Mouse (Mus musculus) cerebellum, postnatal 36 days (tissue): ENCODE results near the gene 4932414N04Rik.
A peak's percentile ranks its signal among the peaks of the same experiment; 100 is the strongest.
"Not testable (repeated sequence)": the region's sequence is repeated elsewhere in the genome, so short reads cannot be mapped to it uniquely, and the experiment has no call there.

Source experiments
- DNase-seq, 2 experiments: peaks; one replicate each; pipeline ENCODE4 v3.0.0; 2021 to 2022; ENCODE audit warnings: mixed read lengths in 2 of 2

The 4932414N04Rik gene

DNA sequence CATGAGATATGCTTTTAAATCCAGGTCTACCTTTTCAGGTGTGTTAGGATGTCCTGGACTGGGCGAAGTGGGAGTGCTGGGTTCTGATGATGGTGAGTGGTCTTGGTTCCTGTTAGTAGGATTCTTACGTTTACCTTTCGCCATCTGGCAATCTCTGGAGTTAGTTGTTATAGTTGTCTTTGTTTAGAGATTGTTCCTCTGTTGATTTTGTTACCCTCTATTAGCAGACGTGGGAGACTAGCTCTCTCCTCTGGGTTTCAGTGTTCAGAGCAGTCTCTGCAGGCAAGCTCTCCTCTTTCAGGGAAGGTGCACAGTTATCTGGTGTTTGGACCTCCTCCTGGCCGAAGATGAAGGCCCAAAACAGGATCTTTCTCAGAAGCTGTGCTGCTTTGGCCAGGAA lies at the start of gene 4932414N04Rik:
Gene 4932414N04Rik (plus strand): TSS at position 301 of the 400 bp plus-strand sequence.
- not testable (repeated sequence) for DNase-seq

GRCm38 (mm10) chr2:68732216-68732615 lies 75.9 kb downstream of the 4932414N04Rik start:
- no peak for DNase-seq

DNA sequence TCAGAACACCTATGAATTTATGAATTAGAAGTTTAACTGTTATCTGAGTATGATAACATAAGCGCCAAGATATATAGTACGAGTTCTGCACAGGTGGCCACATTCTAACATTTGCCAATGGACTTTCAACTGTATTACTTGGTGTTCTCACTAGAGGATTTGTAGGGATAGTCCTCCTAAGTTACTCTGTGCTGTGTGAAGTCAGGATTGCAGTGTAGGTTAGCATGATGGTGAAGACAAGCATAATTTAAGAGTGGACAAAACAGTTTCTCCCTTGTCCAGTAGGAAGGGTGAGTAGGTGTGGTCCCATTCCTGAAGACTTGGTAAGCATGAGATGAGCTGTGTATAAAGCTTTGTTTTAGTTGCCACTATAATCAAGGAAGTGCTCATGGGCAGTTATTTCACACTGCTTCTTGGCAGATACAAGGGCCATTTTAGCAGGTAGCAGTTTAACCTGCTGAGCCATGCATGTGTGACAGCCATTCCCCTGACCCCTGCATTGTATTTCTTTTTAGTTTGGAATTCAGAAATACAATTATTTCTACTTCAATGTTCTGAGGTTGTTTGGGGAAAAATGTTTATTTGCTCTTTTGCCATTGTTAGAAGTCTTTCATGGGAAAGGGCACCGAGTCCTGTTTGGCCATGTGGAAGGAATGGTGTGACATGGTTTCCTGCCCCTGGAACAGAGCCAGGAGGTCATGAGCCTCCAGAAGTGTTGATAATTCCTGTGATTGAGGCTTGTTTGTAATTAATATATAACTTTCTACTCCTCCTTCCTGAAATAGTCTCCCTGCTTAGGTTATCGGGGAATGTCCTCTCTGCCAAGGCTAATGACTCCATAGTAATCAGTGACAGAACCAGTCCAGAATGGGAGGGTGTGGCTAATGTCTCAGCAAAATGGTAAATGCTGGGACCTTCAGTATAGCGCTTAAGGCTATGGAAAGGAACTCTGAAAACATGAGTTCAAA lies 83.8 kb downstream of the 4932414N04Rik start:
- DNase-seq: no peak

GRCm38 (mm10) chr2:68744599-68744998 lies 88.3 kb downstream of the 4932414N04Rik start:
- no peak for DNase-seq

GRCm38 (mm10) chr2:68756179-68756578 lies 99.9 kb downstream of the 4932414N04Rik start:
- no peak for DNase-seq

DNA sequence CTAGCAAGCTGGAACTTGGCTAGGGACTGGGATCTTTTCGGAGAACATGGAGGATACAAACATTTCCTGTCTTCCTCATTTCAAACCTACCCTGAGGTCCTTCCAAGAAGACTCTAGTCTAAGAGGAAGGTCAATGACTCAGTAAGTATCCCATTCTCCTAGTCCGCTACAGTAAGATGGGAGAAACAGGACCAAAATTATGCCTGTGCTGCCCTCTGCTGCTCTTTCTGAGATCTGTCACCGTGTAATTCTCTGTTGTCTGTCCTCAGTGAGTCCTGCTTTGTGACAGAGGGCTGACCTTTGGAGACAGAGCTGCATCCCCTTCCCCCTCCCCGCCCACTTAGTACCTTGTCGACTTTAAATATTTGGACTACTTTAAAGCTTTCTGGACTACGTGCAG lies 100.5 kb downstream of the 4932414N04Rik start:
- DNase-seq: peak; percentile 22 to 43

GRCm38 (mm10) chr2:68765371-68765770 lies 109.1 kb downstream of the 4932414N04Rik start:
- no peak for DNase-seq

GRCm38 (mm10) chr2:68767186-68767890 lies 111.1 kb downstream of the 4932414N04Rik start:
- no peak for DNase-seq

- no peak for DNase-seq
These were observed 126.2 kb downstream of the 4932414N04Rik start for GRCm38 (mm10) chr2:68782268-68783132.

- not testable (repeated sequence) for DNase-seq
These were observed 127.4 kb downstream of the 4932414N04Rik start for GRCm38 (mm10) chr2:68783664-68784063.

- DNase-seq: peak; percentile 75 to 85
These were observed 128.6 kb downstream of the 4932414N04Rik start for GRCm38 (mm10) chr2:68784710-68785427.

DNA sequence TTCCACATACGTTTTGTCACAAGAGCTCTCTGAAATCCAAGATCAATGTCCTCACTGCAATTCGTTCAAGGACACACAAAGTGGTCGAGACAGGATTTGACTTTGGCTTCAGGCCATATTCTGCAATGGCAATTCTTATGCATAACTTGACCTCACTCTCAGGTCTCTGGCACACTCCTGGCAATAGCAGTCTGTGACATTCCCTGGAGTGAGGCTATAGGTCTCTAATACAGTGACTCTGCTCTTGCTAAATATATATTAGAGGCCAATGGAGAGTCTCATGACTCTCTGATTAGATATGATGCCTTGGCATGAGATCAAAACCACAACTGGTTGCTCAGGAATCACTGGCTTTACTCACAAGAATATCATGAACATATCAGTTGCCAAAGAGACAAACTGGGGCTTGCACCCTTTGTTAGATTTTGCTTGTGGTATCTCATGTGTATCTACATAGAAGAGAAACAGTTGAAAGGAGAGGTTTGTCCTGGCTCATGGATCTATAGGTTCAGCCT lies 130.9 kb downstream of the 4932414N04Rik start:
- DNase-seq: no peak

GRCm38 (mm10) chr2:68792296-68792695 lies 136.0 kb downstream of the 4932414N04Rik start:
- no peak for DNase-seq

DNA sequence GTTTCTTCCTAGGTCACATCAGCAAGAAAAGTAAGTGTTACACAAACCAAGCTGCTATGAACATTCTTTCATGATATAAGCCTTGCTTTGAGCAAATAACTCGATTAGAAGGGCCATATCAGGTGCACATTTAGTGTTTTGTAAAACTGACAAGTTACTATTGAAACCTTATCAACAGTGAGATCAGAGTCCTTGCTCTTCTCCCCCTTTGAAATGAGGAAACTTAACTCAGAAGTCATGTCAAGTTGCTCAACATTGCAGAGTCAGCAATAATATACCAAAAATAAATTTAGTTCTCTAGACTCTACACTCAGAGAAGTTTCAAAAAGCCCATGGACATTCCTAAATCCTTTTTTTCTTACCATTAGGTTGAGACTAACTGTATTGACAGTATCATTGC lies 137.2 kb downstream of the 4932414N04Rik start:
- no peak for DNase-seq

- no peak for DNase-seq
These were observed 137.9 kb downstream of the 4932414N04Rik start for GRCm38 (mm10) chr2:68794181-68794580.

DNA sequence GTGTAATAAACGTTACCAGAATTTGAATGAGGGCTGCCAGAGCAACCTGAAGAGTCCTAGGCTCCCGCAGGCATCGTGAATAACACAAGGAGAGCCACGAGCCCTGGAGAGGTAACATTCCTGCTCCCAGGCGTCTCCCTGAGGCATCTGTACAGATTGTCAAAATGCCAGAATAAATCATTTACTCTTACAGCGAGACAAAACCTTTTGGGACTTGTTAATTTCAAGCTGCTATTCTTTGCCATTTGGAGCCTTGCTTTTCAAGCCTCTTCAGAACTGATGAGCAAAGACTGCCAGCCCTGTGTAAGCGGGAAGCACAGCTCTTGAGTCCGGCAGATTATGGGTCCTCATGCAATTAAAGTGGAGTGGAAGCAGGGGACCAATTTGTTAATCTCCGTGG lies 138.3 kb downstream of the 4932414N04Rik start:
- no peak for DNase-seq

- DNase-seq: no peak
These were observed 139.9 kb downstream of the 4932414N04Rik start for GRCm38 (mm10) chr2:68796011-68796775.

GRCm38 (mm10) chr2:68797106-68797505 lies 140.8 kb downstream of the 4932414N04Rik start:
- no peak for DNase-seq
